Mouse (Mus musculus) gastrocnemius, postnatal 4 days (tissue): ENCODE results near the gene Mrpl53. TPM values are rescaled to one million over a fixed set of nuclear protein-coding genes. Genes with fewer than 3 reads are reported as not detected.

ENCODE experiments used
- DNase-seq, 2 experiments: peaks; one replicate each; pipeline ENCODE4 v3.0.0; 2021 to 2022; ENCODE audit warnings: low spot score in 2 of 2, mixed read lengths in 2 of 2
- total RNA-seq, 2 experiments: library from RNA; stranded (reverse); gene quantifications; 2 replicates each; pipeline ENCODE4 v1.2.3; 2021

The Mrpl53 gene
- total RNA-seq, 2 experiments from 2014 or later: 79.5 to 100 TPM

- no peak for DNase-seq
These were observed 20.9 kb upstream of the Mrpl53 start for GRCm38 (mm10) chr6:83087926-83088260.

GRCm38 (mm10) chr6:83092416-83093127, 16.3 kb upstream of the Mrpl53 start:
- DNase-seq: no peak

GRCm38 (mm10) chr6:83095968-83096367, 12.9 kb upstream of the Mrpl53 start:
- no peak for DNase-seq

GRCm38 (mm10) chr6:83098411-83098810, 10.4 kb upstream of the Mrpl53 start:
- no peak for DNase-seq

- peak; percentile 66 to 87 for DNase-seq
These were observed 7.5 kb upstream of the Mrpl53 start, which contains the start of the genes Ccdc142 and Gm42688 for GRCm38 (mm10) chr6:83101316-83101687. TSS of gene Ccdc142 (plus strand) at chr6:83101601. TSS of gene Gm42688 (plus strand) at chr6:83101617.

GRCm38 (mm10) chr6:83101688-83102556, 6.9 kb upstream of the Mrpl53 start:
- peak in 1 of 2 experiments; percentile 72 for DNase-seq

GRCm38 (mm10) chr6:83103130-83103650, 5.7 kb upstream of the Mrpl53 start:
- no peak for DNase-seq

GRCm38 (mm10) chr6:83104158-83104557, 4.7 kb upstream of the Mrpl53 start:
- DNase-seq: no peak

GRCm38 (mm10) chr6:83107566-83108400, 1.1 kb upstream of the Mrpl53 start:
- DNase-seq: peak; percentile 77 to 86

- DNase-seq: no peak
These were observed 2.8 kb downstream of the Mrpl53 start for GRCm38 (mm10) chr6:83111510-83112136.

GRCm38 (mm10) chr6:83115011-83115671, 6.3 kb downstream of the Mrpl53 start, which contains the start of gene Mogs:
TSS of gene Mogs (plus strand) at chr6:83115496.
- peak; percentile 91 to 95 for DNase-seq

GRCm38 (mm10) chr6:83115682-83116372, 7.0 kb downstream of the Mrpl53 start:
- peak in 1 of 2 experiments; percentile 38 for DNase-seq

GRCm38 (mm10) chr6:83116373-83117164, 7.7 kb downstream of the Mrpl53 start:
- DNase-seq: no peak

- DNase-seq: no peak
These were observed 8.3 kb downstream of the Mrpl53 start for GRCm38 (mm10) chr6:83117165-83117438.

- no peak for DNase-seq
These were observed 8.8 kb downstream of the Mrpl53 start for GRCm38 (mm10) chr6:83117616-83118015.

GRCm38 (mm10) chr6:83118369-83118768, 9.5 kb downstream of the Mrpl53 start:
- DNase-seq: no peak

- no peak for DNase-seq
These were observed 10.2 kb downstream of the Mrpl53 start for GRCm38 (mm10) chr6:83118825-83119733.

- DNase-seq: peak in 1 of 2 experiments; percentile 49
These were observed 10.9 kb downstream of the Mrpl53 start for GRCm38 (mm10) chr6:83119734-83120051.
